In genomic region chr1:57884867-57885266, GRCm38 (mm10) we compare ENCODE assay signal across 13 mouse cellular contexts.
A peak's percentile ranks its signal among the peaks of the same experiment; 100 is the strongest.
DNase-seq lines count a peak whose midpoint lies in the region; ATAC-seq lines count a peak whose summit lies in the region.
"Had no signal": no experiment of that assay in that cellular context is flagged by ENCODE, and none has a peak within 500 bp of the region (broad histone marks: within the 10 kb centered on the region; RNA-seq: fewer than 3 reads in every experiment).

No protein-coding gene starts in this region.

- H3K9me3 ChIP-seq in heart, embryonic 11.5 days (replicated peaks; ENCODE audit: control insufficient read depth, low read length): no peaks in the 10 kb centered on the region
- no peaks in the 10 kb centered on the region for H3K9me3 ChIP-seq in lung, embryonic 15.5 days
- no peaks in the 10 kb centered on the region for H3K9me3 ChIP-seq in kidney, embryonic 15.5 days (replicated peaks)
- H3K9me3 ChIP-seq: embryonic facial prominence, embryonic 15.5 days had no signal

- no peak overlapping the region for H3K9ac ChIP-seq in heart, embryonic 11.5 days (ENCODE audit: low read depth, low read length)
- no peak overlapping the region for H3K9ac ChIP-seq in lung, embryonic 15.5 days
- H3K9ac ChIP-seq in kidney, embryonic 15.5 days: no peak overlapping the region
- H3K9ac ChIP-seq: embryonic facial prominence, embryonic 15.5 days had no signal

- no peak overlapping the region for H3K4me3 ChIP-seq in heart, embryonic 11.5 days (ENCODE audit: low read depth, low read length)
- H3K4me3 ChIP-seq in lung, embryonic 15.5 days: no peak overlapping the region
- no peak overlapping the region for H3K4me3 ChIP-seq in kidney, embryonic 15.5 days (replicated peaks)
- H3K4me3 ChIP-seq: embryonic facial prominence, embryonic 15.5 days had no signal

- DNase-seq in adrenal gland, postnatal 10 days: peak; percentile 22
- no peak for DNase-seq in adrenal gland, adult 18-20 months (ENCODE audit: low spot score in 2 of 2)
- peak; percentile 43 to 56 for DNase-seq in heart, adult 18-20 months
- no peak for DNase-seq in lung, adult 18-20 months
- DNase-seq in skeletal muscle tissue, adult 2 months (ENCODE audit: low read depth, low spot score): peak; percentile 20
- DNase-seq: cerebellum, adult 8-10 months; kidney, postnatal 10 days; liver; spleen, adult 18-20 months had no signal

- no peak for ATAC-seq in heart, embryonic 11.5 days (replicated peaks; ENCODE audit: insufficient number of reproducible peaks, low FRiP score, low TSS enrichment)
- ATAC-seq in lung, embryonic 15.5 days (ENCODE audit: borderline replicate concordance, extremely low read depth, low FRiP score, low TSS enrichment): peak; percentile 42; the same call in 1 of the 2 replicates
- ATAC-seq in kidney, embryonic 15.5 days (replicated peaks; ENCODE audit: low FRiP score): no peak

- 41% methylated on average over 2 of the region's 2 CpGs for WGBS in heart, embryonic 11.5 days (ENCODE audit: insufficient replicate concordance)
- 22% methylated on average over 2 of the region's 2 CpGs for WGBS in lung, embryonic 15.5 days
- WGBS in kidney, embryonic 15.5 days: 79% methylated on average over 2 of the region's 2 CpGs

- H3K27ac ChIP-seq in heart, embryonic 11.5 days (ENCODE audit: low read depth, low read length): no peak overlapping the region; the same call in 1 of the 2 replicates
- peak overlapping the region; percentile 34; the same call in 1 of the 2 replicates for H3K27ac ChIP-seq in lung, embryonic 15.5 days
- no peak overlapping the region for H3K27ac ChIP-seq in kidney, embryonic 15.5 days
- H3K27ac ChIP-seq: embryonic facial prominence, embryonic 15.5 days had no signal

- no peaks in the 10 kb centered on the region for H3K27me3 ChIP-seq in heart, embryonic 11.5 days (ENCODE audit: control insufficient read depth, insufficient read depth, low read length)
- no peaks in the 10 kb centered on the region for H3K27me3 ChIP-seq in lung, embryonic 15.5 days
- H3K27me3 ChIP-seq in kidney, embryonic 15.5 days: no peaks in the 10 kb centered on the region
- H3K27me3 ChIP-seq: embryonic facial prominence, embryonic 15.5 days had no signal

- no peak overlapping the region for H3K4me2 ChIP-seq in heart, embryonic 11.5 days
- H3K4me2 ChIP-seq in lung, embryonic 15.5 days: no peak overlapping the region
- no peak overlapping the region for H3K4me2 ChIP-seq in kidney, embryonic 15.5 days
- H3K4me2 ChIP-seq: embryonic facial prominence, embryonic 15.5 days had no signal

- no peaks in the 10 kb centered on the region for H3K36me3 ChIP-seq in heart, embryonic 11.5 days (ENCODE audit: control insufficient read depth, insufficient read depth, low read length)
- peaks cover 3% of the 10 kb centered on the region; the same call in 1 of the 2 replicates for H3K36me3 ChIP-seq in lung, embryonic 15.5 days
- peaks cover 16% of the 10 kb centered on the region for H3K36me3 ChIP-seq in kidney, embryonic 15.5 days

- H3K4me1 ChIP-seq in heart, embryonic 11.5 days (ENCODE audit: control insufficient read depth, insufficient read depth, low read length): peaks cover 5% of the 10 kb centered on the region; the same call in 1 of the 2 replicates
- peaks cover 9% of the 10 kb centered on the region for H3K4me1 ChIP-seq in lung, embryonic 15.5 days
- H3K4me1 ChIP-seq in kidney, embryonic 15.5 days: peaks cover 3% of the 10 kb centered on the region; the same call in 1 of the 2 replicates

Comparison
In these comparisons a context has a peak if more than half of its experiments do, and no peak if none do; other contexts are left out.
1. DNase-seq: peak in adrenal gland, postnatal 10 days (single experiment), heart, adult 18-20 months (2 of 2) and skeletal muscle tissue, adult 2 months (single experiment); none in adrenal gland, adult 18-20 months (0 of 2) and lung, adult 18-20 months (0 of 2).